Mouse (Mus musculus): ENCODE measurements around the gene Laptm4a.

DNA sequence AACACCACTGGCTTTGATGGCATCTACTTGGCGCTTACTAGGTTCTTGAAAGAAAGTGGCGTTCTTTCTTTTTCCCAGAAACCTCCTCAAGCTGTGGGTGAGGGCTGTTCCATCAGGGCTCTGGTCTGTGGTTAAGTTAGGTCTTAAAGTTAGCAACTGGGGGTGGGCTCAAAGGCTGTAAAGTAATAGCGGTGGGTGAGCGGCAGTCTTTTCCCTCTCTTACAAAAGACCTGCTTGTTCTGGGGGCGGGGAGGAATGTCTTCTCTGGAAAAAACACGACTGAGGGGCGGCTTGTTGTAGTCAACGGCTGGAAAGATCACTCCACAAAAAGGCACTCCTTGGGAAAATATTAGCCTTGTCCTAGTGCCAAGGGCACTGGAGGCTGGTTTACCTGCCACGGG, 32.7 kb downstream of the Laptm4a start:
- TF ChIP-seq CTCF (IDR thresholded peaks at IDR 0.05; ENCODE audit: control insufficient read depth, insufficient read depth, insufficient read length) (no peak), FOSL1 (IDR thresholded peaks at IDR 0.05; ENCODE audit: insufficient read depth, low read length, poor library complexity, severe bottlenecking) (no peak), MYOD1 (IDR thresholded peaks at IDR 0.05; ENCODE audit: control insufficient read depth, insufficient read length, low read depth) (no peak), USF1 (IDR thresholded peaks at IDR 0.05; ENCODE audit: low read depth) (no peak), CEBPB (IDR thresholded peaks at IDR 0.05; ENCODE audit: low read depth) (no peak)

All from C2C12 (cell line).